ENCODE assay signal across 15 mouse cellular contexts in the genomic region with DNA sequence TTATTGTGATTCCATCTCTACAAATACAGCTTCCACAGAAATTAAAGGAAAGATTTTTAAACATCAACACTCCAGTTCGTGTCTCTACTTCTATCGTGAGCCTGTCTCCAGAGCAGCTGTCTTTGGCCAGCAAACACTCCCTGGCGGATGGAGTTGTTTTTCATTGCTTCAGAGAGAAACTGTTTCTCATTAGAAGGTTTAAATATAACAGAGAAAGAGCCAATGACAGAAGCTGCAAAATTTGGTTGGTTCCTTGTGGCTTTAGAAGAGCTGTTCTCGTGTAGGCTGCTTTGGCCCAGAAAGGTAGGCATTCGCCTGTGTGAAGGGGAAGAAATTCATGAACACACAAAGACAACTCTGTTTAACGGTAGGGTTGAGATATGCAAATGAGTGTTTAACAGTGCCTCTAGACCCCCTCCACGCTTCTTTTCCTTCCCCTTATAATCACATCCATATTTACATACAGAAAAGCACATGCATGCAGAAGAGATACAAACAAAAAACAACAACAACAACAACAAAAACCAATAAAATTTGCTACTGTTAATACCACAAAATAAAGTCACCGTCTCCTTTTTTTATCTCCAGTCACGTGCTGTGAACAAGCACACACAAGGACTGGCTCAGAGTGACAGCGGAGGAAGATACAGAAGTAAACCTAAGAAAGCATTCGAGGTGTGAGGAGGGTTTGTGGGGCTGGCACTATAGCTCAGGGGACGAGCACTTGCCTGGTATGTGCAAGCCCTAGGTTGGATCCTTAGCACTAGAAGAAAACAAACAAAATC. TPM values are rescaled to one million over a fixed set of nuclear protein-coding genes. Genes with fewer than 3 reads are reported as not detected.
DNase-seq lines count a peak whose midpoint lies in the region; ATAC-seq and TF ChIP-seq lines count a peak whose summit lies in the region.
"Had no signal": no experiment of that assay in that cellular context is flagged by ENCODE, and none has a peak within 500 bp of the region (broad histone marks: within the 10 kb centered on the region; RNA-seq: fewer than 3 reads in every experiment).

No protein-coding gene starts in this region.

- DNase-seq in forebrain, postnatal 0 days: peak; percentile 68
- peak; percentile 57 to 87 for DNase-seq in left cerebral cortex, postnatal 14 days (ENCODE audit: low spot score in 2 of 2)
- no peak for DNase-seq in left cerebral cortex, postnatal 10 days (ENCODE audit: extremely low spot score in 1 of 2, low spot score in 2 of 2)
- DNase-seq in lung, postnatal 10 days: peak; percentile 72
- DNase-seq in spleen, postnatal 36 days (ENCODE audit: low spot score in 2 of 2): no peak
- DNase-seq: kidney, postnatal 4 days; spleen, adult 18-20 months; thymus, adult 18-20 months had no signal

- peak; percentile 73 for ATAC-seq in forebrain, postnatal 0 days
- ATAC-seq in forebrain, embryonic 12.5 days (ENCODE audit: low FRiP score): no peak
- no peak for ATAC-seq in embryonic facial prominence, embryonic 13.5 days (ENCODE audit: insufficient number of reproducible peaks, insufficient read depth, low FRiP score, low TSS enrichment, low read depth)
- ATAC-seq in intestine, embryonic 15.5 days: no peak
- ATAC-seq: intestine, postnatal 0 days had no signal

- no peak for TF ChIP-seq CTCF in forebrain, postnatal 0 days (IDR thresholded peaks at IDR 0.05; ENCODE audit: low read depth)

- 47% methylated on average over 12 of the region's 12 CpGs for WGBS in forebrain, postnatal 0 days
- WGBS in forebrain, embryonic 12.5 days: 70% methylated on average over 12 of the region's 12 CpGs
- 45% methylated on average over 12 of the region's 12 CpGs for WGBS in embryonic facial prominence, embryonic 13.5 days
- 66% methylated on average over 12 of the region's 12 CpGs for WGBS in intestine, embryonic 15.5 days

- intact Hi-C loops in left cerebral cortex, postnatal 14 days (cut with DNase I): no loop called here
- intact Hi-C loops in left cerebral cortex, postnatal 10 days (cut with DNase I): no loop called here

- no peak overlapping the region for H3K4me3 ChIP-seq in forebrain, postnatal 0 days (ENCODE audit: low read depth, low read length)
- H3K4me3 ChIP-seq in forebrain, embryonic 12.5 days (replicated peaks): no peak overlapping the region
- H3K4me3 ChIP-seq in embryonic facial prominence, embryonic 13.5 days: no peak overlapping the region
- no peak overlapping the region for H3K4me3 ChIP-seq in intestine, embryonic 15.5 days (replicated peaks)
- H3K4me3 ChIP-seq: heart, embryonic 15.5 days had no signal

- H3K27me3 ChIP-seq in forebrain, postnatal 0 days (ENCODE audit: insufficient read depth, low read length): no peaks in the 10 kb centered on the region
- no peaks in the 10 kb centered on the region for H3K27me3 ChIP-seq in forebrain, embryonic 12.5 days
- H3K27me3 ChIP-seq in embryonic facial prominence, embryonic 13.5 days: no peaks in the 10 kb centered on the region
- H3K27me3 ChIP-seq in intestine, embryonic 15.5 days (replicated peaks): no peaks in the 10 kb centered on the region
- H3K27me3 ChIP-seq: heart, embryonic 15.5 days had no signal

- H3K4me2 ChIP-seq in forebrain, postnatal 0 days (ENCODE audit: low read depth): no peak overlapping the region
- H3K4me2 ChIP-seq in forebrain, embryonic 12.5 days: no peak overlapping the region
- H3K4me2 ChIP-seq in embryonic facial prominence, embryonic 13.5 days: peak overlapping the region; percentile 20; the same call in 1 of the 2 replicates
- no peak overlapping the region for H3K4me2 ChIP-seq in intestine, embryonic 15.5 days (replicated peaks)
- H3K4me2 ChIP-seq: heart, embryonic 15.5 days; liver, embryonic 11.5 days; midbrain, embryonic 11.5 days had no signal

- H3K9ac ChIP-seq in forebrain, postnatal 0 days: no peak overlapping the region
- H3K9ac ChIP-seq in forebrain, embryonic 12.5 days: no peak overlapping the region
- no peak overlapping the region for H3K9ac ChIP-seq in embryonic facial prominence, embryonic 13.5 days
- no peak overlapping the region for H3K9ac ChIP-seq in intestine, embryonic 15.5 days
- H3K9ac ChIP-seq: heart, embryonic 15.5 days had no signal

- peaks cover 21% of the 10 kb centered on the region for H3K36me3 ChIP-seq in forebrain, postnatal 0 days (ENCODE audit: insufficient read depth)
- H3K36me3 ChIP-seq in forebrain, embryonic 12.5 days (replicated peaks): peaks cover 57% of the 10 kb centered on the region
- peaks cover 41% of the 10 kb centered on the region for H3K36me3 ChIP-seq in embryonic facial prominence, embryonic 13.5 days
- peaks cover 24% of the 10 kb centered on the region for H3K36me3 ChIP-seq in intestine, embryonic 15.5 days

- H3K27ac ChIP-seq in forebrain, postnatal 0 days (ENCODE audit: low read depth, low read length): peak overlapping the region; percentile 51
- H3K27ac ChIP-seq in forebrain, embryonic 12.5 days: no peak overlapping the region; the same call in 1 of the 2 replicates
- H3K27ac ChIP-seq in embryonic facial prominence, embryonic 13.5 days: peak overlapping the region; percentile 73
- no peak overlapping the region for H3K27ac ChIP-seq in intestine, embryonic 15.5 days
- H3K27ac ChIP-seq: heart, embryonic 15.5 days had no signal

- H3K4me1 ChIP-seq in forebrain, postnatal 0 days (ENCODE audit: insufficient read depth): 0 out of 2 replicates have a peak, but pooled peaks cover 7% of the 10 kb centered on the region
- no peaks in the 10 kb centered on the region; the same call in 1 of the 2 replicates for H3K4me1 ChIP-seq in forebrain, embryonic 12.5 days
- H3K4me1 ChIP-seq in embryonic facial prominence, embryonic 13.5 days: peaks cover 28% of the 10 kb centered on the region
- H3K4me1 ChIP-seq in intestine, embryonic 15.5 days (replicated peaks): no peaks in the 10 kb centered on the region

- no peaks in the 10 kb centered on the region for H3K9me3 ChIP-seq in forebrain, postnatal 0 days (ENCODE audit: low read length)
- H3K9me3 ChIP-seq in forebrain, embryonic 12.5 days: no peaks in the 10 kb centered on the region
- H3K9me3 ChIP-seq in embryonic facial prominence, embryonic 13.5 days: no peaks in the 10 kb centered on the region
- no peaks in the 10 kb centered on the region for H3K9me3 ChIP-seq in intestine, embryonic 15.5 days
- H3K9me3 ChIP-seq: heart, embryonic 15.5 days had no signal

RNA-seq across cellular contexts. Expression of a gene that starts 7.0 kb away (rescaled TPM):
- total RNA-seq in forebrain, postnatal 0 days (2014; rRNA removed): 89.3 and 106 TPM in 2 replicates
- 76.2 and 93.8 TPM in 2 replicates for polyA plus RNA-seq in forebrain, postnatal 0 days (2015; fragmentation: Nextera tagmentation; extraction: Ambion mirVana)
- polyA plus RNA-seq in forebrain, embryonic 12.5 days (2016; fragmentation: Nextera tagmentation; extraction: Ambion mirVana): 34.5 and 35.1 TPM in 2 replicates
- 100 to 1,000 TPM; 214 to 248 TPM for total RNA-seq in left cerebral cortex, postnatal 14 days (2021)
- total RNA-seq in left cerebral cortex, postnatal 10 days (2021): 100 to 1,000 TPM; 182 to 192 TPM
- 39.9 and 47.3 TPM in 2 replicates for polyA plus RNA-seq in embryonic facial prominence, embryonic 13.5 days (2015; fragmentation: Nextera tagmentation; extraction: Ambion mirVana)
- polyA plus RNA-seq in intestine, embryonic 15.5 days (2015; fragmentation: Nextera tagmentation; extraction: Ambion mirVana): 20.5 and 23.8 TPM in 2 replicates

RNA-seq across cellular contexts. Expression of a gene that starts 34.9 kb away (rescaled TPM):
- 522 and 533 TPM in 2 replicates for total RNA-seq in forebrain, postnatal 0 days (2014; rRNA removed)
- polyA plus RNA-seq in forebrain, postnatal 0 days (2015; fragmentation: Nextera tagmentation; extraction: Ambion mirVana): 373 and 445 TPM in 2 replicates
- polyA plus RNA-seq in forebrain, embryonic 12.5 days (2016; fragmentation: Nextera tagmentation; extraction: Ambion mirVana): 563 and 568 TPM in 2 replicates
- 100 to 1,000 TPM; 239 to 248 TPM for total RNA-seq in left cerebral cortex, postnatal 14 days (2021)
- 100 to 1,000 TPM; 307 to 314 TPM for total RNA-seq in left cerebral cortex, postnatal 10 days (2021)
- 437 and 454 TPM in 2 replicates for polyA plus RNA-seq in embryonic facial prominence, embryonic 13.5 days (2015; fragmentation: Nextera tagmentation; extraction: Ambion mirVana)
- polyA plus RNA-seq in intestine, embryonic 15.5 days (2015; fragmentation: Nextera tagmentation; extraction: Ambion mirVana): 362 and 376 TPM in 2 replicates

Comparison
In these comparisons a context has a peak if more than half of its experiments do, and no peak if none do; other contexts are left out.
1. DNase-seq: peak in forebrain, postnatal 0 days (single experiment), left cerebral cortex, postnatal 14 days (2 of 2) and lung, postnatal 10 days (single experiment); none in left cerebral cortex, postnatal 10 days (0 of 2) and spleen, postnatal 36 days (0 of 2).
2. H3K27ac ChIP-seq: peak in forebrain, postnatal 0 days (single experiment) and embryonic facial prominence, embryonic 13.5 days (single experiment); none in forebrain, embryonic 12.5 days (single experiment) and intestine, embryonic 15.5 days (single experiment).